Mouse (Mus musculus): Measurements from ENCODE around the gene Ankrd45. TPM values are rescaled to one million over a fixed set of nuclear protein-coding genes. Genes with fewer than 3 reads are reported as not detected.

Gene Ankrd45
- polyA plus RNA-seq, 1 experiment from 2014 or later = 0.17 TPM

GRCm38 (mm10) chr1:161147888-161148287 is 5.4 kb downstream of the Ankrd45 start:
- H3K4me2 ChIP-seq (replicated peaks; ENCODE audit: low read depth) = no peak overlapping the region
- no peaks in the 10 kb centered on the region for H3K9me3 ChIP-seq (ENCODE audit: control insufficient read depth)
- no peak for ATAC-seq
- H3K36me3 ChIP-seq (ENCODE audit: control insufficient read depth, insufficient read depth) = no peaks in the 10 kb centered on the region
- WGBS = 76% methylated on average over 2 of the region's 2 CpGs
- no peaks in the 10 kb centered on the region for H3K27me3 ChIP-seq (replicated peaks; ENCODE audit: control insufficient read depth, insufficient read depth, low read length)
- H3K4me1 ChIP-seq (replicated peaks; ENCODE audit: control insufficient read depth, insufficient read depth, low read length) = no peaks in the 10 kb centered on the region
- no peak overlapping the region for H3K9ac ChIP-seq (ENCODE audit: low read depth, low read length)
- no peak for TF ChIP-seq CTCF (IDR thresholded peaks at IDR 0.05; ENCODE audit: low read depth)
- H3K27ac ChIP-seq (ENCODE audit: low read depth, low read length) = no peak overlapping the region
- H3K4me3 ChIP-seq (ENCODE audit: low read depth, low read length) = no peak overlapping the region

GRCm38 (mm10) chr1:161151098-161151497 is 8.6 kb downstream of the Ankrd45 start:
- Histone ChIP-seq H3K36me3 (ENCODE audit: control insufficient read depth, insufficient read depth) (no peaks in the 10 kb centered on the region), H3K9me3 (ENCODE audit: control insufficient read depth) (no peaks in the 10 kb centered on the region), H3K4me2 (replicated peaks; ENCODE audit: low read depth) (no peak overlapping the region)

GRCm38 (mm10) chr1:161156546-161156945 is 14.1 kb downstream of the Ankrd45 start:
- 85% methylated on average over 10 of the region's 10 CpGs for WGBS
- no peak for ATAC-seq
- no peak overlapping the region for H3K9ac ChIP-seq (ENCODE audit: low read depth, low read length)
- H3K4me3 ChIP-seq (ENCODE audit: low read depth, low read length) = no peak overlapping the region
- H3K4me1 ChIP-seq (replicated peaks; ENCODE audit: control insufficient read depth, insufficient read depth, low read length) = no peaks in the 10 kb centered on the region
- no peak overlapping the region for H3K27ac ChIP-seq (ENCODE audit: low read depth, low read length)
- no peak overlapping the region for H3K4me2 ChIP-seq (replicated peaks; ENCODE audit: low read depth)
- no peaks in the 10 kb centered on the region for H3K27me3 ChIP-seq (replicated peaks; ENCODE audit: control insufficient read depth, insufficient read depth, low read length)
- H3K36me3 ChIP-seq (ENCODE audit: control insufficient read depth, insufficient read depth) = no peaks in the 10 kb centered on the region
- no peak for TF ChIP-seq CTCF (IDR thresholded peaks at IDR 0.05; ENCODE audit: low read depth)
- H3K9me3 ChIP-seq (ENCODE audit: control insufficient read depth) = no peaks in the 10 kb centered on the region

More at GRCm38 (mm10) chr1:161151098-161151497, 8.6 kb downstream of the Ankrd45 start:
- H3K9ac ChIP-seq (ENCODE audit: low read depth, low read length) = no peak overlapping the region
- H3K4me1 ChIP-seq (replicated peaks; ENCODE audit: control insufficient read depth, insufficient read depth, low read length) = no peaks in the 10 kb centered on the region
- H3K27ac ChIP-seq (ENCODE audit: low read depth, low read length) = no peak overlapping the region
- no peak overlapping the region for H3K4me3 ChIP-seq (ENCODE audit: low read depth, low read length)
- TF ChIP-seq CTCF (IDR thresholded peaks at IDR 0.05; ENCODE audit: low read depth) = no peak
- no peak for ATAC-seq
- no peaks in the 10 kb centered on the region for H3K27me3 ChIP-seq (replicated peaks; ENCODE audit: control insufficient read depth, insufficient read depth, low read length)
- WGBS = 79% methylated on average over 6 of the region's 6 CpGs

- no peak within 1 kb of the TSS for H3K9ac ChIP-seq (ENCODE audit: low read depth, low read length)
- H3K4me2 ChIP-seq (replicated peaks; ENCODE audit: low read depth) = no peak within 1 kb of the TSS
- ATAC-seq = no peak
- H3K36me3 ChIP-seq (ENCODE audit: control insufficient read depth, insufficient read depth) = no peaks in the 10 kb centered on the region
- no peaks in the 10 kb centered on the region for H3K9me3 ChIP-seq (ENCODE audit: control insufficient read depth)
- 76% methylated on average over 3 of the region's 3 CpGs for WGBS
- H3K4me1 ChIP-seq (replicated peaks; ENCODE audit: control insufficient read depth, insufficient read depth, low read length) = no peaks in the 10 kb centered on the region
- no peak within 1 kb of the TSS for H3K27ac ChIP-seq (ENCODE audit: low read depth, low read length)
- no peak for TF ChIP-seq CTCF (IDR thresholded peaks at IDR 0.05; ENCODE audit: low read depth)
- H3K27me3 ChIP-seq (replicated peaks; ENCODE audit: control insufficient read depth, insufficient read depth, low read length) = no peaks in the 10 kb centered on the region
- no peak within 1 kb of the TSS for H3K4me3 ChIP-seq (ENCODE audit: low read depth, low read length)
These were observed 16.7 kb downstream of the Ankrd45 start, which contains the start of gene Tex50 for GRCm38 (mm10) chr1:161159214-161159613. Tex50 (minus strand) TSS chr1:161159314.

- ATAC-seq = no peak
- no peak overlapping the region for H3K4me2 ChIP-seq (replicated peaks; ENCODE audit: low read depth)
- no peaks in the 10 kb centered on the region for H3K4me1 ChIP-seq (replicated peaks; ENCODE audit: control insufficient read depth, insufficient read depth, low read length)
- no peaks in the 10 kb centered on the region for H3K27me3 ChIP-seq (replicated peaks; ENCODE audit: control insufficient read depth, insufficient read depth, low read length)
- no peak overlapping the region for H3K4me3 ChIP-seq (ENCODE audit: low read depth, low read length)
- H3K36me3 ChIP-seq (ENCODE audit: control insufficient read depth, insufficient read depth) = no peaks in the 10 kb centered on the region
- no peaks in the 10 kb centered on the region for H3K9me3 ChIP-seq (ENCODE audit: control insufficient read depth)
- no peak overlapping the region for H3K9ac ChIP-seq (ENCODE audit: low read depth, low read length)
- no peak overlapping the region for H3K27ac ChIP-seq (ENCODE audit: low read depth, low read length)
- 59% methylated on average over 4 of the region's 4 CpGs for WGBS
- TF ChIP-seq CTCF (IDR thresholded peaks at IDR 0.05; ENCODE audit: low read depth) = no peak
These were observed 17.8 kb downstream of the Ankrd45 start for GRCm38 (mm10) chr1:161160266-161160665.

GRCm38 (mm10) chr1:161170651-161171050 is 28.2 kb downstream of the Ankrd45 start:
- Histone ChIP-seq H3K4me2 (replicated peaks; ENCODE audit: low read depth) (peak overlapping the region; percentile 75), H3K9me3 (ENCODE audit: control insufficient read depth) (no peaks in the 10 kb centered on the region), H3K9ac (ENCODE audit: low read depth, low read length) (0 out of 2 replicates have a peak overlapping the region, but pooled peaks have one; percentile 14), H3K4me3 (ENCODE audit: low read depth, low read length) (peak overlapping the region; percentile 49), H3K27me3 (replicated peaks; ENCODE audit: control insufficient read depth, insufficient read depth, low read length) (peaks cover 8% of the 10 kb centered on the region), H3K27ac (ENCODE audit: low read depth, low read length) (no peak overlapping the region), H3K4me1 (replicated peaks; ENCODE audit: control insufficient read depth, insufficient read depth, low read length) (no peaks in the 10 kb centered on the region), H3K36me3 (ENCODE audit: control insufficient read depth, insufficient read depth) (no peaks in the 10 kb centered on the region)
- ATAC-seq = peak; percentile 80
- 2% methylated on average over 40 of the region's 40 CpGs for WGBS
- peak; percentile 87 for TF ChIP-seq CTCF (IDR thresholded peaks at IDR 0.05; ENCODE audit: low read depth)

GRCm38 (mm10) chr1:161180674-161181073 is 38.2 kb downstream of the Ankrd45 start:
- TF ChIP-seq CTCF (IDR thresholded peaks at IDR 0.05; ENCODE audit: low read depth) = peak; percentile 81
- Histone ChIP-seq H3K27me3 (replicated peaks; ENCODE audit: control insufficient read depth, insufficient read depth, low read length) (no peaks in the 10 kb centered on the region), H3K4me2 (replicated peaks; ENCODE audit: low read depth) (no peak overlapping the region), H3K4me3 (ENCODE audit: low read depth, low read length) (no peak overlapping the region), H3K4me1 (replicated peaks; ENCODE audit: control insufficient read depth, insufficient read depth, low read length) (no peaks in the 10 kb centered on the region), H3K36me3 (ENCODE audit: control insufficient read depth, insufficient read depth) (no peaks in the 10 kb centered on the region), H3K9me3 (ENCODE audit: control insufficient read depth) (no peaks in the 10 kb centered on the region), H3K27ac (ENCODE audit: low read depth, low read length) (no peak overlapping the region), H3K9ac (ENCODE audit: low read depth, low read length) (no peak overlapping the region)
- WGBS = 49% methylated on average over 8 of the region's 8 CpGs
- ATAC-seq = no peak

Measured in intestine, postnatal 0 days (tissue).